Mouse (Mus musculus) activated CD4-positive, CD25-positive, alpha-beta regulatory T cell, adult 9 weeks (primary cell): ENCODE results near the gene Vmn2r11. TPM values are rescaled to one million over a fixed set of nuclear protein-coding genes. Genes with fewer than 3 reads are reported as not detected.

Experiments
- polyA plus RNA-seq: library from polyadenylated mRNA; unstranded; fragments of 100-300 nt; shearing (Covaris generic); gene quantifications from one replicate; pipeline ENCODE4 v1.2.1, GENCODE M21; 2017

Vmn2r11 gene
- polyA plus RNA-seq, result 0.26 TPM

DNA sequence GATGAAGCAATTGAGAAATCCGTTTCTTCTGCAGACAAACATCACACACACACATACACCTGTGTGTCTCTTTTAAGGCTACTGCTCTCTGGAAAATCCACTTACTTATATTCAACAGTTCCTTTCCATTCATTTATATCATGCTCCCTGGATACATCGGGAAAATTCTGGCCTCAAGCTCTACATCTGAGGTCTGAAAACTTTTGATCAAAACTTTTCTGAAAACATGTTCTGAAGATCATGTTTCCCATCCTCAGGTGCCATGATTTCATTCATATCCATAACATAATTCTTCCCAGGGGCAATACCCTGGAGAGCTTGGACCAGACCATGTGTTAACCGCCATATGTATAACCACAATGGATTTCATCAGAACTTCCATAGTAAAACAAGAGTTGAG lies at the start of gene Vmn2r11:
Gene Vmn2r11 (minus strand): TSS at position 101 of the 400 bp plus-strand sequence.

DNA sequence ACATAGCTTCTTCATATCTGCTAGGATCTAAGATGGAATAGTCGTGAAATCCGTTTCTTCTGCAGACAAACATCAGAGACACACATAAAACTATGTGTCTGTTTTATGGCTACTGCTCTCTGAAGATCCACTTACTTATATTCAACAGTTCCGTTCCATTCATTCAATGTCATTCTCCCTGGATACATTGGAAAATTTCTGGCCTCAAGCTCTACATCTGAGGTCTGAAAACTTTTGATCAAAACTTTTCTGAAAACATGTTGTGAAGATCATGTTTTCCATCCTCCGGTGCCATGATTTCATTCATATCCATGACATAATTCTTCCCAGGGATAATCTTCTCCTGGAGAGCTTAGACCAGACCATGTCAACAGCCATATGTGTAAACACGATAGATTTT lies 38.5 kb upstream of the Vmn2r11 start, which contains the start of gene Vmn2r12:
Gene Vmn2r12 (minus strand): TSS at position 101 of the 400 bp plus-strand sequence.

DNA sequence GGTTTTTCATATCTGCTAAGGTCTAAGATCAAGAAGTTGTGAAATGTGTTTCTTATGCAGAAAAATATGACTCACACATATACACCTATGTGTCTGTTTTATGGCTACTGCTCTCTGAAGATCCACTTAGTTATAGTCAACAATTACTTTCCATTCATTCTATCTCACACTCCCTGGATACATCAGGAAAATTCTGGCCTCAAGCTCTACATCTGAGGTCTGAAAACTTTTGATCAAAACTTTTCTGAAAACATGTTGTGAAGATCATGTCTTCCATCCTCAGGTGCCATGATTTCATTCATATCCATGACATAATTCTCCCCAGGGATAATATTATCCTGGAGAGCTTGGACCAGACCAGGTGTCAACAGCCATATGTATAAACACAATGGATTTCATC lies 52.9 kb downstream of the Vmn2r11 start, which contains the start of gene Vmn2r10:
Gene Vmn2r10 (minus strand): TSS at position 101 of the 400 bp plus-strand sequence.

Other genes starting within 250 kb of the Vmn2r11 start
- not detected for gene Vmn2r9, start 207.0 kb downstream of the Vmn2r11 start, polyA plus RNA-seq
- gene Vmn2r10, start 53.0 kb downstream of the Vmn2r11 start, polyA plus RNA-seq, result not detected
- gene Vmn2r12, start 38.4 kb upstream of the Vmn2r11 start, polyA plus RNA-seq, result not detected
- not detected for gene Vmn2r13, start 132.6 kb upstream of the Vmn2r11 start, polyA plus RNA-seq
- not detected for gene Vmn2r14, start 165.1 kb upstream of the Vmn2r11 start, polyA plus RNA-seq
- not detected for gene Vmn2r15, start 238.1 kb upstream of the Vmn2r11 start, polyA plus RNA-seq